Mouse (Mus musculus): ENCODE results near the gene Cdk14.

GRCm38 (mm10) chr5:5211780-5212135 is 208.4 kb downstream of the Cdk14 start:
- TF ChIP-seq CTCF (IDR thresholded peaks at IDR 0.05), result no peak
- TF ChIP-seq EP300 (IDR thresholded peaks at IDR 0.05), result no peak
